Mouse (Mus musculus) midbrain, embryonic 15.5 days (tissue): ENCODE measurements at regions not wholly inside any gene's neighbourhood (a gene's known extent, or its start where the extent isn't known, plus 50 kb on each side); places are given as distances from the start of the nearest gene placed in this dataset.

Experiments used
- ATAC-seq: fragments of 200-750 bp; cut with Nextera tagmentation; replicated peaks from 2 replicates; pipeline ENCODE4 v1.8.0; 2017; ENCODE audit warnings: moderate TSS enrichment
- H3K27ac ChIP-seq: fragments of 300-500 bp; sonication (generic); 2 replicates; pipeline ENCODE4 v1.5.1; 2015; ENCODE audit warnings: mild to moderate bottlenecking, inconsistent platforms
- H3K27me3 ChIP-seq: fragments of 300-500 bp; sonication (generic); replicated peaks from 2 replicates; pipeline ENCODE4 v1.6.1; 2015; ENCODE audit warnings: inconsistent platforms
- H3K36me3 ChIP-seq: fragments of 300-500 bp; sonication (generic); replicated peaks from 2 replicates; pipeline ENCODE4 v1.6.1; 2015; ENCODE audit warnings: inconsistent platforms
- H3K4me1 ChIP-seq: fragments of 300-500 bp; sonication (generic); 2 replicates; pipeline ENCODE4 v1.6.1; 2015; ENCODE audit warnings: inconsistent platforms
- H3K4me2 ChIP-seq: fragments of 300-500 bp; sonication (generic); 2 replicates; pipeline ENCODE4 v1.6.1; 2015; ENCODE audit warnings: inconsistent platforms, mild to moderate bottlenecking, moderate library complexity
- H3K4me3 ChIP-seq: fragments of 300-500 bp; sonication (generic); 2 replicates; pipeline ENCODE4 v1.5.1; 2015; ENCODE audit warnings: mild to moderate bottlenecking, inconsistent platforms
- H3K9ac ChIP-seq: fragments of 300-500 bp; sonication (generic); 2 replicates; pipeline ENCODE4 v1.6.1; 2015; ENCODE audit warnings: mild to moderate bottlenecking, inconsistent platforms
- H3K9me3 ChIP-seq: fragments of 300-500 bp; sonication (generic); 2 replicates; pipeline ENCODE4 v1.6.1; 2016; ENCODE audit warnings: inconsistent platforms
- WGBS: fragments of 180-500 bp; shearing (Covaris S2); methylation state at CpG from one replicate; pipeline ENCODE4 v1.1.7; 2015; ENCODE audit warnings: mixed read lengths; 5-methylcytosine and 5-hydroxymethylcytosine counted together

- Histone ChIP-seq H3K27me3 (no peaks in the 10 kb centered on the region), H3K9me3 (no peaks in the 10 kb centered on the region), H3K27ac (no peak overlapping the region), H3K36me3 (no peaks in the 10 kb centered on the region), H3K4me3 (no peak overlapping the region), H3K9ac (no peak overlapping the region), H3K4me1 (no peaks in the 10 kb centered on the region), H3K4me2 (no peak overlapping the region)
- ATAC-seq = no peak
Observed at GRCm38 (mm10) chr16:78688251-78688650, 111.7 kb upstream of the D16Ertd472e start.

- no peaks in the 10 kb centered on the region for H3K27me3 ChIP-seq
- no peak overlapping the region for H3K9ac ChIP-seq
- H3K4me3 ChIP-seq = no peak overlapping the region
- no peaks in the 10 kb centered on the region for H3K4me1 ChIP-seq
- no peak overlapping the region for H3K4me2 ChIP-seq
- no peak overlapping the region for H3K27ac ChIP-seq
- H3K9me3 ChIP-seq = no peaks in the 10 kb centered on the region
- no peak for ATAC-seq
- no peaks in the 10 kb centered on the region for H3K36me3 ChIP-seq
- WGBS = 61% methylated on average over 1 of the region's 1 CpGs
Observed at GRCm38 (mm10) chr16:78685160-78685559, 108.7 kb upstream of the D16Ertd472e start.

- no peak overlapping the region for H3K27ac ChIP-seq
- no peaks in the 10 kb centered on the region for H3K27me3 ChIP-seq
- H3K4me3 ChIP-seq = no peak overlapping the region
- WGBS = 71% methylated on average over 8 of the region's 8 CpGs
- no peaks in the 10 kb centered on the region for H3K4me1 ChIP-seq
- no peaks in the 10 kb centered on the region for H3K36me3 ChIP-seq
- no peak overlapping the region for H3K9ac ChIP-seq
- no peak overlapping the region for H3K4me2 ChIP-seq
- no peaks in the 10 kb centered on the region for H3K9me3 ChIP-seq
- ATAC-seq = no peak
Observed at GRCm38 (mm10) chr16:78684031-78684430, 107.5 kb upstream of the D16Ertd472e start.

GRCm38 (mm10) chr16:78661126-78661525 is 84.6 kb upstream of the D16Ertd472e start:
- no peak for ATAC-seq
- Histone ChIP-seq H3K4me3 (no peak overlapping the region), H3K4me1 (no peaks in the 10 kb centered on the region), H3K9ac (no peak overlapping the region), H3K4me2 (no peak overlapping the region), H3K27me3 (no peaks in the 10 kb centered on the region), H3K9me3 (no peaks in the 10 kb centered on the region), H3K36me3 (no peaks in the 10 kb centered on the region), H3K27ac (no peak overlapping the region)
- 75% methylated on average over 7 of the region's 7 CpGs for WGBS

GRCm38 (mm10) chr16:78644710-78645109 is 68.2 kb upstream of the D16Ertd472e start:
- H3K27me3 ChIP-seq = no peaks in the 10 kb centered on the region
- H3K9ac ChIP-seq = no peak overlapping the region
- H3K27ac ChIP-seq = no peak overlapping the region
- 0% methylated on average over 1 of the region's 1 CpGs for WGBS
- no peak overlapping the region for H3K4me2 ChIP-seq
- no peaks in the 10 kb centered on the region for H3K36me3 ChIP-seq
- ATAC-seq = no peak
- no peaks in the 10 kb centered on the region for H3K9me3 ChIP-seq
- no peaks in the 10 kb centered on the region for H3K4me1 ChIP-seq
- H3K4me3 ChIP-seq = no peak overlapping the region

- H3K4me2 ChIP-seq = no peak overlapping the region
- H3K27me3 ChIP-seq = no peaks in the 10 kb centered on the region
- H3K4me1 ChIP-seq = no peaks in the 10 kb centered on the region
- H3K4me3 ChIP-seq = no peak overlapping the region
- ATAC-seq = no peak
- WGBS = 86% methylated on average over 5 of the region's 5 CpGs
- H3K9ac ChIP-seq = no peak overlapping the region
- no peaks in the 10 kb centered on the region for H3K9me3 ChIP-seq
- H3K27ac ChIP-seq = no peak overlapping the region
- no peaks in the 10 kb centered on the region for H3K36me3 ChIP-seq
Observed at GRCm38 (mm10) chr16:78641717-78642116, 65.2 kb upstream of the D16Ertd472e start.

- WGBS = 83% methylated on average over 3 of the region's 3 CpGs
- Histone ChIP-seq H3K27me3 (no peaks in the 10 kb centered on the region), H3K4me1 (no peaks in the 10 kb centered on the region), H3K9me3 (no peaks in the 10 kb centered on the region), H3K36me3 (no peaks in the 10 kb centered on the region), H3K4me2 (no peak overlapping the region), H3K27ac (no peak overlapping the region), H3K9ac (no peak overlapping the region), H3K4me3 (no peak overlapping the region)
- no peak for ATAC-seq
Observed at GRCm38 (mm10) chr16:78641205-78641604, 64.7 kb upstream of the D16Ertd472e start.

- Histone ChIP-seq H3K27me3 (no peaks in the 10 kb centered on the region), H3K4me1 (no peaks in the 10 kb centered on the region), H3K9me3 (no peaks in the 10 kb centered on the region), H3K27ac (no peak overlapping the region), H3K4me2 (no peak overlapping the region), H3K36me3 (no peaks in the 10 kb centered on the region), H3K4me3 (no peak overlapping the region), H3K9ac (no peak overlapping the region)
- WGBS = 93% methylated on average over 6 of the region's 6 CpGs
- no peak for ATAC-seq
Observed at GRCm38 (mm10) chr16:78637452-78637851, 60.9 kb upstream of the D16Ertd472e start.

- Histone ChIP-seq H3K4me1 (no peaks in the 10 kb centered on the region), H3K9me3 (no peaks in the 10 kb centered on the region), H3K27me3 (no peaks in the 10 kb centered on the region), H3K9ac (no peak overlapping the region), H3K4me3 (no peak overlapping the region), H3K36me3 (no peaks in the 10 kb centered on the region), H3K4me2 (no peak overlapping the region), H3K27ac (no peak overlapping the region)
- peak; percentile 69 for ATAC-seq
- 47% methylated on average over 5 of the region's 5 CpGs for whole genome bisulfite sequencing
Observed at GRCm38 (mm10) chr16:78637015-78637414, 60.5 kb upstream of the D16Ertd472e start.

- H3K4me1 ChIP-seq = no peaks in the 10 kb centered on the region
- no peak overlapping the region for H3K4me2 ChIP-seq
- no peak overlapping the region for H3K9ac ChIP-seq
- 89% methylated on average over 5 of the region's 5 CpGs for WGBS
- H3K9me3 ChIP-seq = no peaks in the 10 kb centered on the region
- peak; percentile 41; the same call in 1 of the 2 replicates for ATAC-seq
- H3K27me3 ChIP-seq = no peaks in the 10 kb centered on the region
- H3K27ac ChIP-seq = no peak overlapping the region
- H3K36me3 ChIP-seq = no peaks in the 10 kb centered on the region
- H3K4me3 ChIP-seq = no peak overlapping the region
Observed at GRCm38 (mm10) chr16:78635774-78636173, 59.3 kb upstream of the D16Ertd472e start.

GRCm38 (mm10) chr16:78635257-78635656 is 58.7 kb upstream of the D16Ertd472e start:
- no peaks in the 10 kb centered on the region for H3K27me3 ChIP-seq
- no peaks in the 10 kb centered on the region for H3K4me1 ChIP-seq
- peak; percentile 83 for ATAC-seq
- H3K36me3 ChIP-seq = no peaks in the 10 kb centered on the region
- H3K4me2 ChIP-seq = no peak overlapping the region
- no peaks in the 10 kb centered on the region for H3K9me3 ChIP-seq
- H3K9ac ChIP-seq = no peak overlapping the region
- H3K27ac ChIP-seq = no peak overlapping the region
- H3K4me3 ChIP-seq = no peak overlapping the region
- WGBS = 24% methylated on average over 8 of the region's 8 CpGs

- no peak overlapping the region for H3K9ac ChIP-seq
- no peak for ATAC-seq
- no peaks in the 10 kb centered on the region for H3K27me3 ChIP-seq
- no peak overlapping the region for H3K27ac ChIP-seq
- no peaks in the 10 kb centered on the region for H3K9me3 ChIP-seq
- WGBS = 84% methylated on average over 5 of the region's 5 CpGs
- H3K4me2 ChIP-seq = no peak overlapping the region
- H3K4me3 ChIP-seq = no peak overlapping the region
- H3K36me3 ChIP-seq = no peaks in the 10 kb centered on the region
- no peaks in the 10 kb centered on the region for H3K4me1 ChIP-seq
Observed at GRCm38 (mm10) chr16:78631797-78632196, 55.3 kb upstream of the D16Ertd472e start.

- Histone ChIP-seq H3K9ac (no peak overlapping the region), H3K27ac (no peak overlapping the region), H3K4me2 (no peak overlapping the region), H3K36me3 (no peaks in the 10 kb centered on the region), H3K9me3 (no peaks in the 10 kb centered on the region), H3K4me3 (no peak overlapping the region), H3K4me1 (no peaks in the 10 kb centered on the region), H3K27me3 (no peaks in the 10 kb centered on the region)
- ATAC-seq = no peak
- WGBS = 76% methylated on average over 2 of the region's 2 CpGs
Observed at GRCm38 (mm10) chr16:78626803-78627202, 50.3 kb upstream of the D16Ertd472e start.
